Mouse (Mus musculus): ENCODE measurements at regions not wholly inside any gene's neighbourhood (a gene's known extent, or its start where the extent isn't known, plus 50 kb on each side); places are given as distances from the start of the nearest gene placed in this dataset.

DNA sequence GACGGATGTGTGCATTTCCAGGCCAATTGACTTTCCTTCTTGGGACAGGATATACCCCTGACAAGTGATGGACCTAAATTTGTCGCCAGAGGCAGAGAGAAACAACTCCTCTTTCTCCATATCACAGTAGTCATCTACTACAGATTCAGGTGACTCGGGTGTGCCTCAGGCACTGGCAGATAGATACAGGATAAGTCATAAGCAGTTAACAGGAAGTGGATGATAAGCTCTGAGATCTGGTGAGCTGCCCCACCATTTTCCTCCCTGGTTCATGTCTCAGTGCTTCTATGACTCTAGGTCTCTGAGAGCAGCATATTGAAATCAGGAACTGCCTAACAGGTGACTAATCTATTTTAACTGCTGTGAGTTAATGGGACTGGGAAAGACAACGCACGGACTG lies 73.4 kb upstream of the Ubl3 start:
- TF ChIP-seq POLR2A (IDR thresholded peaks at IDR 0.05; ENCODE audit: low read depth, low read length) (no peak), CTCF (IDR thresholded peaks at IDR 0.05; ENCODE audit: extremely low read depth, insufficient read depth, insufficient read length, insufficient replicate concordance) (no peak)

Measured in spleen, adult 2 months (tissue).